Mouse (Mus musculus) left cerebral cortex, postnatal 14 days (tissue): ENCODE data around the gene Scn4a. TPM values are rescaled to one million over a fixed set of nuclear protein-coding genes. Genes with fewer than 3 reads are reported as not detected.
"Not testable (repeated sequence)": the region's sequence is repeated elsewhere in the genome, so short reads cannot be mapped to it uniquely, and the experiment has no call there.

ENCODE experiments used
- DNase-seq, 2 experiments: peaks; one replicate each; pipeline ENCODE4 v3.0.0; 2021 to 2022; ENCODE audit warnings: low spot score in 2 of 2, mixed read lengths in 1 of 2
- intact Hi-C: fragments of 180-260 bp; cut with DNase I; formaldehyde crosslinking; loops from one replicate; pipeline ENCODE4 v1.15.1; 2025
- total RNA-seq, 2 experiments: library from RNA; stranded (reverse); gene quantifications; 2 replicates each; pipeline ENCODE4 v1.2.3; 2021

Scn4a gene
- total RNA-seq, 2 experiments from 2014 or later, result 0.06 TPM; not detected in 1

DNA sequence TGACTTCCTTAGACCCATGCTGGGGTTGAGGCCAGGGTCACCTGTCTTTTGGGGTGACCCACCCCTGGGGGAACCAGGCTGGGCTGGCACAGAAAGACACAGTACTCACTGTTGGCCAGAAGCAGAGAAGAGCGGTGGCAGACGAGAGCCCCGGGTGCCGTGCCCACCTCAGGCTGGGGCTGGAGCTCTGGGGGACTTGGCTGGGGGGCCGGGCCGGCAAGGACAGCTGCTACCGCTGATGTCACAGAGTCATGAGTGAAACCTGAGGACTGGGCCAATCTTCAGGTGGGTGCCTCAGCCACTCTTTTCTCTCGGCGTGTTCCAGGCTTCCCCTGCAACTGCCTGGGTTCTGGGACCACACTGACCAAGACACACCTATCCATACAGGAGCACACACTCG is 12.3 kb upstream of the Scn4a start, which contains the start of gene Prr29:
Gene Prr29 (plus strand): TSS at position 107 of the 400 bp plus-strand sequence.
- DNase-seq, result no peak
- intact Hi-C loops, result loop anchor here (5.0 kb wide), 1 partner anchor 38 kb away; no protein-coding TSS in a partner anchor

DNA sequence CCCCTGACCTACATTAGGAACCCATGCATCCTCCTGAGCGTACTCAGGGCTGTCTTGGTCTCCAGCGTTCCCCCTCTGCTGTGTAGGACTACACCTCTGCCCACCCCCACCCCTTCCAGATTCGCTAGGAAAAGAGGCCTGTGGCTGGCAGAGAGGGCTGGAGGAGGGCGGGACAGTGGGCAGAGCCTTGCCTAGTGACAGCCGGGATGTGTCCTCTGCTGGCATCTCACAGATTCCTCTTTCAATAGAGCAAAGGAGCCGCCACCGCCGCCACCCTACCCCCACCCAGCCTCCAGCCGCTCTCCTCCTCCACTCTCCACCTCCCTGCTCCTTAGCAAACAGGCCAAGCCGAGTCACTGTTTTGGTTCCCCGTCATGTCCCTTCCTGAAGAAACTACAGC is 11.6 kb upstream of the Scn4a start:
- peak; percentile 8 to 13 for DNase-seq

DNA sequence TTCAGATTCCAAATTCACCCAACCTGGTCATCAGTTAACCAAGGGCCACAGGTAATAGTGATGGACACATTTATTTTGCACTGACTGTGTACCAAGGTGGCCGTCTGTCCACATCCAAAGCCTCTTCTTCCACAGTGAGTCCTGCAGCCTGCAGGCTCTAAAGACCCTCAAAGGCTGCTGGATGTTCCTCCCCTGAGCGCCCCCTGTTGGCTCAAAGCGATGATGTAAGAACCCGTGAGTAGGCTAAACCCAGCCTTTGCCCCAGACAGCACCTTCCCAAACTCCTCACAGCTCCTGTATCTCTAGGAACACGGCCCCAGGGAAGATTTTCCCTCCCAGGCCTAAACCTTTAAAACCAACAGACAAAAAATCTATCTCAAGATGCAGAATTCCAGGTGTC is 6.3 kb upstream of the Scn4a start:
- intact Hi-C loops, result no loop called here
- DNase-seq, result no peak

More for the DNA sequence above, 11.6 kb upstream of the Scn4a start:
- intact Hi-C loops, result loop anchor here (5.0 kb wide), 1 partner anchor 37 kb away; no protein-coding TSS in a partner anchor

DNA sequence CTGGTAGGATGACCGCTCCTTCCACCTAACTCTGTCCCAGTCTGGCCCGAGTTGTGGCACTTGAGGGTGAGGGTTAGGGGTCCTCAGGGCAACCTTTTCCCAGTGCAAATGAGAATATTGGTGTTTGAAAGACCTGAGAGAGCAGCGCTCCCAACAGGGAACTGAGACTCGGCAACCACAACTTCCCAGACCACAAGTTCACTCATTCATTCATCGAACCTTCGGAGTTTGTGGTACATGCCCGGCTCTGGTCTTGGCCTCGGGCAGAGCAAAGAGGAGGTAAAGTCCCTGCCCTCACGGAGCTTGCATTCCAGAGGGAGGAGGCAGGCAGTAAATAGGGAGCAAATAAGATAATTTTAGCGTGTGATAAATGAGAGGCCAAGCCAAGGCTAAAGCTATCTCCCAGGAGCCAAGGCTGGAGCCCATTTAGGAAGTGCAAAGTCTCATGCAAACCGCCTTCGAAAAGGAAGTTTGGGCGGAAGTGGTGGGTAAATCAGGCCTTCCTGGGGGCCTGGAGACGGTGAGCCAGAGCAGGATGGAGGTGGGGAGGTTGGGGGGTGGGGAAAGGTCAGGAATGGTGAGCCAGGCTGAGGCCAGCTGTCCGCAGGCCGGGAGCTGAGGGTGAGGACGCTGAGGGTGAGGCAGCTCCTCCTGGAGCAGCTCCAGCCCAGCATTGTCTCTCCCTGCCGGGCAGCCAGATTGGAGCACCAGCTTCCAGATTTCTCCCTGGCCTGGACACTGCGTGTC is 2.5 kb upstream of the Scn4a start:
- DNase-seq, result no peak
- intact Hi-C loops, result no loop called here

DNA sequence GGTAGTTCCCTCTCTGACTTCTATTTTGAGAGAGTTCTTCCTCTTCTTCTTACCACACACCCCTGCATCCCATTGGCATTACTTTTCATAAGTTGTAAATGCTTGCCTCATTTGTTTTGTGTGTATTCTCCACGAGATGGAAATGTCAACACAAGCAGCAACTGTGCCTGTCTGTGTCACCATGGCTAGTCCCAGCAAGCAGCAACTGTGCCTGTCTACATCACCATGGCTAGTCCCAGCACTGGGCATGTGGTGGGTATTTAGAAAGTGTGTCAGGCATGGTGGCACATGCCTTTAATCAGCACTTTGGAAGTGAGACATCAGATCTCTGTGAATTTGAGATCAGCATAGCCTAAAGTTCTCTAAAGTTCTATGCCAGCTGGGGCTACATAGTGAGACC is 1.1 kb upstream of the Scn4a start:
- intact Hi-C loops, result no loop called here
- DNase-seq, result no peak

DNA sequence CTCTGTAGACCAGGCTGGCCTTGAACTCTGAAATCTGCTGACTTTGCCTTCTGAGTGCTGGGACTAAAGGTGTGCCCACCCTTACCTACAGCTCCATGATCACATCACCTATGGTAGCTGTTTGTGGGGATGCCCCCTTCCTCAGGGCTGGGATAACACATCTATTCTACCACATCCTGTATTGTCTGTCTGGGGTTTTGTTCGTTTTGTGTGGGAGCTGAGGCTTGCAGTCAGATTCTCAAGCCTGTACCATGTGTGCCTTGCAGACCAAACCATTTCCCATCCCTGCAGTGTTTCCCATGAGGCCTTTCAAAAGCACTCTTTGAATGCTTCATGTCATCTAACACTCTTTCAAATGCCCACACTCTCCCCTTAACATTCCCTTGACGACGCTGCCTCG is 1.1 kb downstream of the Scn4a start:
- intact Hi-C loops, result no loop called here

DNA sequence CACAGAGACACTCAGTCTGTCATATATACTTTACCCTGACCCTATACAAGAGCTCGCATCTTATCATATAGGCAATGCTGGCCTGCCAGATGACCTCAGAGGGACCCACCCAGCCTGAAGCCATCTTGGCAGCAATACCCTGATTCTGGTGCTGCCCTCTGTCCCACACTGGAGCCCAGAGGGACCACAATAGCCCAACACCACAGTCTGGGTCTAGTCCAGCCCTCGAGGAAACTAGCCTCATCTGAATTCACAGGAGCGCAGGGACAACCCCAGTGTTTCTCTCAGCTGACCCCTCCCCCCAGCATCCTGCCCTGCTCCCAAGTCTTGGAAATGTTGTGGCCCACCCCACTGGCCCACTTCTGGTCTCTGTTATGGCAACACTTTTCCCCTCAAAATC is 1.8 kb downstream of the Scn4a start:
- DNase-seq, result no peak
- intact Hi-C loops, result no loop called here

More for the DNA sequence above, 1.1 kb downstream of the Scn4a start:
- no peak for DNase-seq

DNA sequence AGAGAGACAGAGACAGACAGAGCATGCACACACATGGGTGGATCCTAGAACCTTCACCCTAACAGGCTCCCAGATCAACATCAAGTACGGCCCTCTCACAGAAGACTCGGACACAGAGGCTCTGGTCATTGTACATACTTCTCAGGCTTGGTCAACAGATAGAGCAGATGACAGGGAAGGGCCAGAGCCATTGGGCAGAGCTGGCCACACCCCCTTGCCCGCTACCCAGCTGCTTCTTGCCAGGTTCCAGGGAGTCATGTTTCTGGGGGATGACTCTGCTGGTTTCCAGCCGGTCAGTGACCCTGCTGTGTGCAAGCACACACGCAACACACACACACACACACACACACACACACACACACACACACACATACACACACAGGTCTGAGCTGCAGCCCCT is 2.2 kb downstream of the Scn4a start:
- DNase-seq, result no peak
- intact Hi-C loops, result no loop called here

DNA sequence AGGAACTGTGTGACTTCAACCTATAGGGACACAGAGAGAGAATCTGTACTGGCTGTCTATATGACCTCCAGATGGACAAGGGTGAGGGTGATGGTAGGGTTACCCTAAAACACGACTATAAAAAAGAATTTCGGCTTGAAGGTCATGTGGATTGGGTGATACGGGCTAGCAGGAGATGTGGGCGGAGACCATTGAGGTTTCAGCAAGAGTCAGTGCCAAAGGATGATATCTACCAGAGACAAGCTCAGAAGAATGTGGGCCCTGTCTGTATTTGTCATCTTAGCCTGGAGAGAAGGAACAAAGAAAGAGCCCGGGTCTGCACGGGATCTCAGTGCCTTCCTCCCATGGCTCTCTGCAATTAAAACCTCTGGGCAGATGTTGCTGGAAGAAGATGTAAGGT is 3.3 kb downstream of the Scn4a start:
- intact Hi-C loops, result no loop called here
- no peak for DNase-seq

DNA sequence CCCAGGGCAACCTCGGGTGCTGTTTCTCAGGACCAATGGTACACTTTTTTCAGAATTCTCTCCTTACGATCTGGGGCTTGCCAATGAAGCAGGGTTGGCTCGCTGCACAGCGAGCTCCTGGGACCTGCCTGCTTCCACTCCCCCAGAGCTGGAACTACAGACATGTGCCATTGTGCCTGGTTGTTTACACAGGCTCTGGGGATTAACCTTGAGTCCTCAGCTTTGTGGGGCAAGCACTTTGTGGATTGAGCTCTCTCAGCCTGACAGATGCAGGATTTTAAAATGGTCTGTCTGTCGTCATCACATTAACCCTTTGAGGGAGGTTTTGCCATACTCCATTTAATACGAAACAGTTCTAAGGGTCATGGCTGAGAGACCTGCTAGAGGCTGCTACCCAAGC is 8.2 kb downstream of the Scn4a start:
- no peak for DNase-seq
- intact Hi-C loops, result no loop called here

DNA sequence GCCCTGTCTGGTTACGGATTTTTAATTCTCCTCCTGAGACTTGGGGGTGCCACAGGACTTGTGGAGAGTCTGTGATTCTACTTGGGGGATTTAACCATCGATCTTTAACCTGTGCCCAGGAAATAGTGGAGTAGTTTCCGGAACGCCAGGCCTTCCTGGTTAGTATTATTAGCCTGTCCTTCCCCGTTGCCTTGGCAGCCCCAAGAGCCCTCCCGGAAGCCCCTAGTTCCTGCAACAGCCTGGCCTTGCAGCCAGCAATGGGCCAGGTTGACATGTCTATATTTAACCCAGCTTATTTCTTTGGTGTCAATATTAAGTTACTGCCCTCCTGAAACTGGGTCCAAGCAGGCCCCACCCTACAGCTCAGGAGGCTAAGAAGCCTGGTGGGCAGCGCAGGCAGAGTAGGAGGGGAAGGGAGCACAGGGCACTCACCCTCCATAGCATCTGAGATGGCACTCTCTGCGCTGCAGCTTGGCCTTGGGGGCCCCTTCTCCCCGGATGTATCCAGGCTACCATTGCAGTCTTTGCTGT is 12.0 kb downstream of the Scn4a start:
- no peak for DNase-seq
- intact Hi-C loops, result no loop called here

DNA sequence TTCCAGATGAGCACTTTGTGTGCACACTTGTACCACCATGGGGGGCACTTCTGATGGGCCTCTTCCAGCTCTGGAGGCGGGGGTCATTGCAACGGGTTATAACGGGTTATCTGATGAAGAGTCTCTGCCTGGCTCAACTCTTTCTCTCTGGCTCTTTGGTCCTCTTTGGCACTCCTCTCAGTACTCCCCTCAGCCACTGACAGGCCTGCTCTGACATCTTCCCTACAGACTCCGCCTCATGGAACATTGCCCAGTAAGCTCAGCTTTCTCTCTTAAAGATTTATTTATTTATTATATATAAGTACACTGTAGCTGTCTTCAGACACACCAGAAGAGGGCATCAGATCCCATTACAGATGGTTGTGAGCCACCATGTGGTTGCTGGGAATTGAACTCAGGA is 13.8 kb downstream of the Scn4a start:
- DNase-seq, intact Hi-C loops: not testable (repeated sequence)

DNA sequence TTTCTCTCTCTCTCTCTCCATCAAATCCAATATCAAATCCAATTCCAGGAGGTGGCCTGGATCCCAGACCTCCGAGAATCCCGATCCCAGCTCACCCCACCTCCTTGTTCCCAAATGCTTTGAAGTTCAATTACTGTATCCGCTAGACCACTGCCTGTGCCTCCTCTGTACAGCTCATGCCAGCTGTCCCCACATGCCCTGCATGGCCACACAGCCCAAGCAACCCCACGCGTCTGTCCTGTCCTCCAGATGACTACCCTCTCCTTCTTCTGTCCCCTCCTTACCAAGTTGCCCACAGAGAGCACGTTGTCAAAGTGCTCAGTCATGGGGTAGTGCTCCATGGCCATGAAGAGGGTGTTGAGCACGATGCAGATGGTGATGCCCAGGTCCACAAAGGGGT is 14.2 kb downstream of the Scn4a start:
- no peak for DNase-seq
- intact Hi-C loops, result no loop called here

DNA sequence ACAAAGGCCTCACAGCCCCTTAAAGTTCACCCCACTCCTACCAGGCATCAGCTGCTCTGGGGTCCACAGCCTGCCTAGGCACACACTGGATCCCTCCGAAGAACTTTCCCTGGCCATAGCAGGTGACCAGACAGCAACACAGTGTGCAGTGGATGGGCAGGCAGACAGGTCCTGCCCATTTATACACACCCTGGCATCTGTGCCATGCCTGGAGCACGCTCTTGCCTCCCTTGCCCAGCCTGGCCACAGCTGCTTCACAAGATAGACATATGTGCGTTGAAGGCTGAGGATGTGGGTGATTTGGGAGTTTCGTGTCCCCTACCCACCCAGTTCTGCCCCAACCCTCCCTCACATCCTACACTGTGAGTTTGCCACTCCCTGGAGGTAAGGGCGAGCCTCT is 15.1 kb downstream of the Scn4a start:
- DNase-seq, result no peak
- intact Hi-C loops, result no loop called here

DNA sequence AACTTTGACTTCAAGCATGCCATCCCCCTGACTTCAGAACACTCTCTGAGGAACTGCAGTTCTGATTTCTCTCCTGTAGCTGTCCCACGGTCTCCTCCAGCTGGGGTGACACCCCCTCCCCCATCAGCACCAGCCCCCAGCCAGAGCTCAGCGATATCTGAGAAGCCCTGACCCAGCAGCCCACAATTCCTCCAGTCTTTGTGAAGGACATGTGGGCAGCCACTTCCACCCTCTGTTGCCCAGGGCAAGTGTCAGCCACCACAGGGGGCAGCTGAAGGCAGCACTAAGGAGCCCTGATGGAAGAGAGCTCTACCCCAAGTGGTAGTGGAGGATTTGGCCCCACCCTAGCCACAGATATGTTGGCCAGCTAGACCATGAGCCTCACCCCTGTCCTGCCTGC is 19.0 kb downstream of the Scn4a start:
- no peak for DNase-seq
- intact Hi-C loops, result no loop called here

DNA sequence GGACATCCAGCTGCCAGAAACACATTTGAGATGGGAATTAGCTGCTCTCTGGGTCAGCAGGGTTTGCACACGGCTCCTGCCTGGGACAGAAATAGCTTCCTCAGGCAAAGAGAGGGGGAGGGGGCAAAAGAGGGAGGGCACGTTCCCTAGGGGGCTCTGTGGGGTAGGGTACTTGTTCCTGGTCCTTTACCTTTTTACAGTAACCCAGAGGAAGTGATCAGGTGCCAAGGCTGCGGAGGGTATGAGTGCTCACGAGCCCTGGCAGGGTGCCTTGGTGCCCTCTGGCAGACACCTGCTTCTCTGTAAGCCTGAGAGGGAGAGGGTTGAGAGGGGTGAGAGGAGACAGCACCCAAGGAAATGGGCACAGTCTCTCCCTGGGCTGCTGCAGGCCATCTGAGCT is 20.6 kb downstream of the Scn4a start:
- intact Hi-C loops, result no loop called here
- DNase-seq, result no peak

DNA sequence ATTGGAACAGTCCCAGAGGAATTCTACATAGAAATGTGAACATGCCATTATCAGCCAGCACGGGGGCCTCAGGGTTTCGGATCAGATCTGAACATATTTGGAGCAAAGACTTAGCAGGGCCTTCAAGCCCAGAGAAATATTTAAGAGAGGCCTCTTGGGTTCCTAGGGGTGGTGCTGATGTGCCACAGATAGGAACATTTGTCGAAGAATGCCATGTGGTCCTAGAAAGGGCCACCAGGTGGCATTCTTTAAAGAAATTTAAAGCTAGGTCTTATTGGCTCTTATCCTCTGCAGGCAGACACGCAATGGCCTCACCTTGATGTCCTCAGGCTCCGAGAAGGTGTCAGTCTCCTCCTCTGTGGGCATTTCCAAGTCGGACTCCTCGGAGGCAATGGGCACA is 23.4 kb downstream of the Scn4a start:
- DNase-seq, result peak; percentile 63 to 77
- intact Hi-C loops, result loop anchor here (2.0 to 5.0 kb wide), 2 partner anchors 38 to 63 kb away; partner anchors contain the start of gene Prr29

DNA sequence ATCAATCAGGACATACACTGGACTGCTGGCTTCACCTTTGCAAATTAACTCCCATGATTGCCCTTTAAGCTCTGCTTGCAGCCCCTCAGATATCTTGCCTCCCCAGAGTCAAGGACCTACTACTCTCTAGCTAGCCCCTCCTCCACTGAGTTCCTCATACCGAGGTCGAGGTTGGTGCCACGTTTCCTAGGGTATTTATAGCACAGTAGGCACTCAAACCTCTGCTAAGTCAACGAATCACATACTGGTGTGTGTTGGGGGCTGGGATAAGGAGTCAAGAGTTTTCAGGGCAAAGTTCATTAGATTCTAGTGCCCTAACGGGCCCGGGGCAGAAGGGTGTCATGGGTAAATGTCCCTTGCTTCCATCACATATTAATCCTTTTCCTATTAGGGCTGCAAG is 24.0 kb downstream of the Scn4a start:
- DNase-seq, result no peak
- intact Hi-C loops, result loop anchor here (5.0 kb wide), 1 partner anchor 38 kb away; the partner anchor contains the start of gene Prr29

DNA sequence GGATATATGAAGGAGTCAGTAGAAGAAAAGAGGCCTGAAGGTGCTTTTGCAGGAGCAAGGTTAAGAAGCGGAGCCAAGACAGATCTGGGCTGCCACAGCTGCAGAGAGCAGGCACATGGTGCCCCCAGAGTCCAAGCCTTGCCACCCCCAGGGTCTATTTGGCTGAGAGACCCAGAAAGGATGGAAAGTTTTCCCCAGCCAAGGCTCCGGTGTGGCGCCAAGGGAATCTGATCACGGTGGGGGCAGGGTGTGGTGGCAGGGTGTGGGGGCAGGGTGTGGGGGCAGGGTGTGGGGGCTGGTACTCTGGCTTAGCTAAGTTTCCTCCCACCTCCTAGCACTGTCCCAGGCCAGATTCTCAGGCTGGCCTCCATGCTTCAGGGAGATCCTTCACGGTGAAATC is 24.6 kb downstream of the Scn4a start:
- intact Hi-C loops, result loop anchor here (5.0 kb wide), 1 partner anchor 39 kb away; the partner anchor contains the start of gene Prr29
- DNase-seq, result no peak

DNA sequence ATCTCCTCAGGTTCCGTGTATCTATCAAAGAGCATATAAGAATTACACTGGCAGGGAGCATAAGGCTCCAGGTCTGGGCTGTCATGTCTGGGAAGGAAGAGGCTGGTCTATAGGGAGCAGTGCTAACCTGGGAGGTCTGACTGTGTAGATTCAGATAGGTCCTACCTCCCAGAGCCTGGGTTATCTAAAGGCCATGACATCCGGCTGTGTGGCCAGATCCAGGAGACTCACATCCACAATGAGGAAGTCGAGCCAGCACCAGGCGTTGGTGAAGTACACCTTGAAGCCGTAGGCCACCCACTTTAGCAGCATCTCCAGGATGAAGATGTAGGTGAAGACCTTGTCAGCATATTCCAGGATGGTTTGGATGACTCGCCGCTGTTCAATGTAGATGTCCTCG is 26.6 kb downstream of the Scn4a start:
- intact Hi-C loops, result loop anchor here (5.0 kb wide), 1 partner anchor 41 kb away; the partner anchor contains the start of gene Prr29
- no peak for DNase-seq
